Comparison of ENCODE assay signal across 8 mouse cellular contexts in the genomic region with DNA sequence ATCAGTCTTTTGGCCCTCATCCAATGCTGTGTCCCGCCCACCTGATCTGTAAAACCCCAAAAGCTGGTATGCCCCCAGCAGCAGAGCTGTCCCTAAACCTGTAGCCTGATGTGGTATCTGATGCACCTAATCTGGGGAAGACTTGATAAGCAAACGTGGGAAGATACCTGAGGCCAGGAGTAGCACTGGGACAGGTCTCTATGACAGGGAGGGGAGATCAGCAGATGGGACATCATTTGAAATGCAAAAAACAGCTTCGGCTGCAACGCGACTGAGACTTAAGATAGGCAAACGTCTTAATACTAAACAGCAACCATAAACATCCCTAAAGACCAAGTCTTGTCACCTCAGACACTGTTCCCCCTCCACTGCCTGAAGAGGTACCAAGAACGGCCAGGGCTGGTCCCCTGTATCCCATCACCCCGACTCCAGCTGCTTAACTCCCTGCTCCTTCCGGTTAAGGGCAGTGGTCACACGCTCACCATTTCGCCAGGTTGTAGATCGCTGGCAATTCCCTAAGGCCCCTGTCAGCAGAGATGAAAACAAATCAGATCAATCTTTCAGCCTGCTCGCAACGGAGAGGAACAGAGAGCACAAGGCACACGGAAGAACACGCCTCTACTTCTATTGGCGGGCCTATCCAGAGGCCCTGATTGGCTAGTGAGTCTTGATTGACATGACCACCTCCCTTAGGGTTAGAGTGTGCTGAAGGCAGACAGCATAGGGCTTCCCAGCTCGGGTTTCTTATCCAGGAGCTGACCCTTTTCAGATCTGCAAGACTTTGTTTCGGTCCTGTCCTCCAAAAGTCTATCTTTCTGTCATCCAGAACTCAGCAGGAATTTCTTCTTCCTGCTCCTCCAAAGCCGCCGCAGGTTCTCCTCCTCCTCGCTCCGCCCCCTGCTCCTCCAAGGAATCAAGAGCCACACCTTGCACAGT. TPM values are rescaled to one million over a fixed set of nuclear protein-coding genes. Genes with fewer than 3 reads are reported as not detected.
A peak's percentile ranks its signal among the peaks of the same experiment; 100 is the strongest.
DNase-seq lines count a peak whose midpoint lies in the region; ATAC-seq and TF ChIP-seq lines count a peak whose summit lies in the region.
"Not testable (repeated sequence)": the region's sequence is repeated elsewhere in the genome, so short reads cannot be mapped to it uniquely, and the experiment has no call there.

TSS of gene Gm5141 (minus strand) at position 610 of the 936 bp plus-strand sequence.

- WGBS in forebrain, embryonic 11.5 days = 6% methylated on average over 19 of the region's 23 CpGs
- 6% methylated on average over 18 of the region's 23 CpGs for WGBS in heart, postnatal 0 days
- 5% methylated on average over 22 of the region's 23 CpGs for WGBS in liver, embryonic 12.5 days (ENCODE audit: insufficient replicate concordance)

- peak within 1 kb of the TSS; percentile 61 for H3K9ac ChIP-seq in forebrain, embryonic 11.5 days (ENCODE audit: low read length)
- H3K9ac ChIP-seq in heart, postnatal 0 days (replicated peaks; ENCODE audit: low read depth, low read length) = not testable (repeated sequence)
- peak within 1 kb of the TSS; percentile 55 for H3K9ac ChIP-seq in liver, embryonic 12.5 days

- peak; percentile 100 for ATAC-seq in CD4-positive, CD25-positive, alpha-beta regulatory T cell, adult 4 months
- ATAC-seq in forebrain, embryonic 11.5 days (replicated peaks; ENCODE audit: low FRiP score) = peak; percentile 100
- peak; percentile 86 for ATAC-seq in heart, postnatal 0 days (ENCODE audit: insufficient read depth, low read depth)
- ATAC-seq in liver, embryonic 12.5 days = peak; percentile 100

- H3K4me2 ChIP-seq in forebrain, embryonic 11.5 days (ENCODE audit: low read depth, low read length, severe bottlenecking) = peak within 1 kb of the TSS; percentile 55
- peak within 1 kb of the TSS; percentile 71 for H3K4me2 ChIP-seq in heart, postnatal 0 days (ENCODE audit: low read depth, low read length)
- peak within 1 kb of the TSS; percentile 75 for H3K4me2 ChIP-seq in liver, embryonic 12.5 days

- H3K9me3 ChIP-seq in forebrain, embryonic 11.5 days (ENCODE audit: control insufficient read depth, low read length); heart, postnatal 0 days (replicated peaks; ENCODE audit: control insufficient read depth, low read length); liver, embryonic 12.5 days (replicated peaks): not testable (repeated sequence)

- not testable (repeated sequence) for TF ChIP-seq EP300 in heart, postnatal 0 days (IDR thresholded peaks at IDR 0.05; ENCODE audit: low read depth)

- not testable (repeated sequence) for H3K27me3 ChIP-seq in forebrain, embryonic 11.5 days (ENCODE audit: control insufficient read depth, insufficient read depth, low read length); heart, postnatal 0 days (ENCODE audit: control insufficient read depth, insufficient read depth, low read length); liver, embryonic 12.5 days (replicated peaks); splenic B cell, adult 2 months (ENCODE audit: control insufficient read depth, insufficient read depth, low read length, poor library complexity, severe bottlenecking)

- H3K4me1 ChIP-seq in forebrain, embryonic 11.5 days (replicated peaks; ENCODE audit: control insufficient read depth, insufficient read depth, low read length); heart, postnatal 0 days (ENCODE audit: control insufficient read depth, insufficient read depth); liver, embryonic 12.5 days: not testable (repeated sequence)

- DNase-seq in c-Kit-positive CD71-positive TER-119-negative erythroid progenitor cells, embryonic 14.5 days (ENCODE audit: low read depth) = peak; percentile 23
- DNase-seq in forebrain, embryonic 11.5 days (ENCODE audit: low spot score) = peak; percentile 51
- DNase-seq in heart, postnatal 0 days (ENCODE audit: low spot score) = not testable (repeated sequence)
- DNase-seq in kidney, postnatal 25 days = peak; percentile 54 to 56
- DNase-seq in naive thymus-derived CD4-positive, alpha-beta T cell, adult 2 months (ENCODE audit: low read depth) = peak; percentile 59
- DNase-seq in splenic B cell, adult 2 months (ENCODE audit: low read depth, low spot score) = peak; percentile 62

- H3K4me3 ChIP-seq in forebrain, embryonic 11.5 days (ENCODE audit: low read depth, low read length) = peak within 1 kb of the TSS; percentile 42
- H3K4me3 ChIP-seq in heart, postnatal 0 days (ENCODE audit: low read depth, low read length) = peak within 1 kb of the TSS; percentile 57
- H3K4me3 ChIP-seq in liver, embryonic 12.5 days = peak within 1 kb of the TSS; percentile 63

- not testable (repeated sequence) for TF ChIP-seq CTCF in heart, postnatal 0 days (IDR thresholded peaks at IDR 0.05; ENCODE audit: low read depth)

- H3K36me3 ChIP-seq in forebrain, embryonic 11.5 days (ENCODE audit: control insufficient read depth, insufficient read depth, low read length); heart, postnatal 0 days (replicated peaks; ENCODE audit: control insufficient read depth, insufficient read depth, low read length); liver, embryonic 12.5 days; splenic B cell, adult 2 months (ENCODE audit: control insufficient read depth, insufficient read depth, low read length, poor library complexity, severe bottlenecking): not testable (repeated sequence)

- H3K27ac ChIP-seq in forebrain, embryonic 11.5 days (ENCODE audit: low read depth, low read length); heart, postnatal 0 days (ENCODE audit: low read depth); liver, embryonic 12.5 days: not testable (repeated sequence)

RNA-seq across cellular contexts. Expression of gene Gm5141, which starts in this region (rescaled TPM):
- polyA plus RNA-seq in CD4-positive, CD25-positive, alpha-beta regulatory T cell, adult 4 months (2017; shearing (Covaris generic)) = 1 to 10 TPM; 4.1 to 7.4 TPM
- polyA plus RNA-seq in forebrain, embryonic 11.5 days (2014; fragmentation: Nextera tagmentation; extraction: Ambion mirVana) = 11.7 and 13.1 TPM in 2 replicates
- total RNA-seq in heart, postnatal 0 days (2014; rRNA removed; ENCODE audit: low replicate concordance) = 0.31 and 4.3 TPM in 2 replicates
- 2.1 and 2.8 TPM in 2 replicates for polyA plus RNA-seq in heart, postnatal 0 days (2015; fragmentation: Nextera tagmentation; extraction: Ambion mirVana)
- polyA plus RNA-seq in liver, embryonic 12.5 days (2016; fragmentation: Nextera tagmentation; extraction: Ambion mirVana) = 1.8 and 3.5 TPM in 2 replicates
